Mouse (Mus musculus): ENCODE measurements around the gene U2af1.

The U2af1 gene

DNA sequence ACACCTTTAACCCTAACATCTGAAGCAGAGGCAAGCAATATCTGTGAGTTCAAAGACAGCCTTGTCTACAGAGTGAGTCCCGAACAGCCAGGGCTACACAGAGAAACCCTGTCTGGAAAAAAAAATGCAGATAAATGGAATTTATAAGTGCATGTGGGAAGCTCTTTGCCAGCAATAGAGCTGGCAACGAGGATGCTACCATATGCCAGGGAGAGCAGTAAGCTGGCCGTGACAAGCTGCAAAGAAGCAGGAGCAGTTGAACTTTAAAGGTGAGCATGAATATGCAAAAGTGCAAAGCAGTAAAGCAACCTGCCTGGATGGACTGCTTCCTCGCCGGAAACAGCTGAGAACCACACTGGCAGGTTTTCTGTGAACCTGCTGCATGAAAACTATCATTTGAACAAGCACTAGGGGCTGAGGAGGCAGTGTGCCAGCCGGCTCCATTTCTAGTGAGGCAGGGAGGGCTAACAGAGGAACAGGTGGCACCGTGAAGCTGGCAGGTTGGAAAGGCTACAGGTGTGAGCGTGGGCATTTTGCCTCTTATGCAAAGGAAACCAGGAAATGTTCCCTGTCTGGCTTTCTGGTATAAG is 2.1 kb upstream of the U2af1 start:
- DNase-seq: peak; percentile 26 to 30

DNA sequence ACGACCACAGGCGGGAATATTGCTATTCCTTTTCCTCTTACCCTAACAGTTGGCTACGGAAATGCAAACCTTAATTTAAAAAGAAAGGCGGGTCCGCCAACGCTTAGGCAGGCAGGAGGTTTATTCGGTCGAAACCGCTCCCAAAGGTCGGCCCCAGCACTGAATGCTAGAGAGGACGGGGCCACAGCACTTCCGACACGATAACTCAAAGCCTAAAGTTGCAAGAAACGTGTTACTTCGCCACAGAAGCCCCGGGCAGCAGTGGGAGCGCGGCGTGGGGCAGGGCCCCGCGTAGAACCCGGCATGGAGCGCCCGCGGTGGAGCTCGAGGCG is 590 bp downstream of the U2af1 start:
- no peak for DNase-seq

DNA sequence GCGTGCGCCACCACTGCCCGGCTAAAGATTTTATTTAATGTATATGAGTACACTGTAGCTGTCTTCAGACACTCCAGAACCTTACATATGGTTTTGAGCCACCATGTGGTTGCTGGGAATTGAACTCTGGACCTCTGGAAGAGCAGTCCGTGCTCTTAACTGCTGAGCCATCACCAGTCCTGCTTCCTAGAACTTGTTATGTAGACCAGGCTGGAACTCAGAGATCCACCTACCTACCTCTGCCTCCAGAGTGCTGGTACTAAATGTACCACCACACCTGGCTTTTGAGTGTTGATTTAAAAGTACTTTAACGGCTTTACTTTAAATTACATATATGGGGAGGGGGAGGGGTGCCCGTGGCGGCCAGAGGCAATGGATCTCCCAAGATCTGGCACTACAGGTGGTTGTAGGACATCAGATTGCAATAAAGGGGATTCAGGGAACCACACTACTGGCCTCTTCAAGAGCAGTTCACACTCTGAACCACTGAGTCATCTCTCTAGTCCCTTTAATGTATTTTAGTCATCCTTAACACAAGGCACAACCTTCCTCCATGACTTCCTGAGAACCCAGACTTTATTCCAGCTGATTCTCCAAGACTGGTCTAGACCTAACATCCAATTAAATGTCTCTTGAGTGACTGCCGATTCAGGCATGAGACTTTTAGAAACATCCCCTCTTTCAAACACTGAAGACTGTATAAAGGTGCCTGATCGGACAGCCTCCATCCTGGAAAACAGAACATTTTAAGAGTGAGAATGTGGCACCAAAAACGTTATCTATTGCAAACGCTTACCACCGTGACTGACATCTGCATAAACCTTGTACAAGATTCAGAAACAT is 1.3 kb downstream of the U2af1 start:
- no peak for DNase-seq

DNA sequence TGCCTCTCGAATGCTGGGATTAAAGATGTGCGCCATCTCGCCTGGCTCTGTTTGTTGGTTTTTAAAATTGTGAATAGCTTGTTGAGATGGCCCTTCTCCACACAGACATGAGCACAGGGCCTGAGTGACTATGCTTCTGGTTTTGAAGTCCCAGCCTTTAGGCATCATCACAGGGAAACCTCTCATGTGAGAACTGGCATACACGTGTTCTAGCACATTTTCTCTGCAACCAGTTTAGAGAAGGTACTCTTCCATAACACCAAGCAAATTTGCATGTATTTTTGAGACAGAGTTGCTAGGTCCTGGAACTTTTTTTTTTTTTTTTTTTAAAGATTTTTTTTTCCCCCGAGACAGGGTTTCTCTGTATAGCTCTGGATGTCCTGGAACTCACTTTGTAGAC is 2.0 kb downstream of the U2af1 start:
- DNase-seq: no peak

DNA sequence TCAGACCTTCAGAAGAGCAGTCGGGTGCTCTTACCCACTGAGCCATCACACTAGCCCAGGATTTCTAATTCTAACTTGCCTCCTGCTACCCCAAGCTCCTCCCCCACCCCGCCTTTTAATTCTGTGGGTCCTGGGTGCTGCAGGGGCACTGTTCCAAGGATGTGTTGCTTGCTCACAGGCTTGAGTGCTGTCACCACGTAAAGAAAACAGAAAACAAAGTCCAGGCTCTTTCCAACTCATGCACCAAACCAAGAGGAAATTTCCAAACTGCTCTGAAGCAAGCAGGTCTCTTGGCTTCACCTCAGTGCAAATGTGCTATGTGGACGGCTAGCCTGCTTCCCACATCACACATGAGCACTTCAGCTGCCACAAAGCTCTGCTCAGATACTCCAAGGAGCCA is 3.3 kb downstream of the U2af1 start:
- peak in 1 of 2 experiments; percentile 43 for DNase-seq

DNA sequence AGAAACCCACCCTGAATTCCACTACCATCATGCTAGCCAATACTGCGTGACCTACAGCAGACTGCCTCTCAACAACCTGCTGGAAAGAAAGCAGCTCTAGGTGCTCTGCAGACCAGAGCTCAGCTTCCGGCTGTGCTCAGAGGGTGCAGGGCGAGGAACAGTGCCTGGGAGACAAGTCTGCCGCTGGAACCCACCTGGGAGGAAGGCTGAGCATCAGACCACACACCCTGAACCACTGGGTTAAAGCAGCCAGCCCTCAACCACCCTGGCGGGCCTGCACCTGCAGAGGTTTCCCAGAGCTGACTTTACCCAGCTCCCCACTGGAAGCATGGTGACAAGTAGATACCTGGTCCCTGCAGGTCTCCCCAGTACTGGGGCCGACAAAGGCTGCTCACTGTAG is 5.4 kb downstream of the U2af1 start:
- no peak for DNase-seq

DNA sequence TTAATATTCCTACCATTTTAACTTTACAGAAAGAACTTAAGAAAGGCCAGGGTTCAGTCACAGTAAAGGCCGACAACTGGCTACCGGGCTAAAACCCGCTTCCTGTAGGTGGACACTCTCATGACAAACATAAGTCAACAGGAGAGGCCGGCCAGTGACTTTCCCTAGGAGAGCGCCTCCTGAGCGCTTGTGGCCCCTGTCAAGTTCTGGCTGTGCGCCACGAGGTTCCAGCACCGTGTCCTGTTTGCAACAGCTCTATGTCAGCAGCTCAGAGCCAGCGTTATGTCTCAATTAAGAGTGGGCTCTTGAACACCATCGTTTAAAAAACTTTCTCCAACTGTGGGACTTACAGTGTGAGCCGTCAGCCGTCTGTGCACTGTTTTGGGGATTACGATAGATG is 6.5 kb downstream of the U2af1 start:
- DNase-seq: no peak

DNA sequence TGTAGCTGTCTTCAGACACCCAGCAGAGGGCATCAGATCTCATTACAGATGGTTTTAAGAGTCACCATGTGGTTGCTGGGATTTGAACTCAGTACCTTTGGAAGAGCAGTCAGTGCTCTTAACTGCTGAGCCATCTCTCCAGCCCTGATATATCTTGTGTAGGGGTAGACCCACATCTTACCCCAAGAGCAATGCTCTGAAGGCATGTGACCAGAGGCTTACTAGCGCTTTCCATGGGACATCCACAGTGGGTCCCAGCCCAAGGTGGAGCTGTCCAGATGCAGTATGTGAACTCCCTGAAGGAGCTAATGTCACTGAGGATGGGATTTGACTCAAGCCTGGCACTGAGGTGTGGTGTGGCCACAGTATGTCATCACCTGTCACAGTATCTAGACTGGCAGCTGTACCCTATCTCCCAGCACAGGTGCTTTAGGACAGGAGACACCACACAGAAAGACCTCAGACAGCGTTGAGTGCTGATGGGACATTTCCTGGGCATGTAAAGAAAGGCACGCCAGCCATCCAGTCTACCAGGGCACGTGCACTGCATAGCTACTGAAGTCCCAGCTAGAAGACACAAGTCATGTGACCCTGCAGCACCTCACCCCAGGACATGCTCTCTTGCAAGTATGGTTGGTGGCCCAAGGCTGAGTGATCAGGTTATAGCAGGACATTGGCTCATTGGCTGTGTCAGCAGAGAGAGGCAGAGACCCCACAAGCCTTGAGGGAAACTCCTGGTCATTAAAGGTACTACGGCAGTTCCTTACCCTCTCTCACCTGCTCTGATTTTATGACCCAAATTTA is 12.3 kb downstream of the U2af1 start:
- DNase-seq: no peak

DNA sequence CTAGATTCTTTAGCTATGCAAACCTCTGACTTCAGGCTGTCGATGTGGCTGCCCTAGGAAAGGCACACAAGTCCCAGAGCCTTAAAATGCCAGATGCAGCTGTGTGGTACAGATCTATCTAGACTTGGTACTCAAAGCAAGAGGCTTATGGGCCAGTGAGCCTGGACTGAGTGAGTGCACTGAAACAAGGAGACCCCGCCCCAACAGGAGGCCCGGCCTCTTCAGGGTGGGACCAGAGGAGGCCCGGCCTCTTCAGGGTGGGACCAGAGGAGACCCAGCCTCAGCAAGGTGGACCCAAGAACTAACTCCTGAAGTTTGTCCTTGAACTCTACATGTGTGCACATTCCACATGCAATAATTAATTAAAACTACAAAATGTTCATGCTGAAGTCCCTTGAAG is 15.8 kb downstream of the U2af1 start:
- DNase-seq: no peak

DNA sequence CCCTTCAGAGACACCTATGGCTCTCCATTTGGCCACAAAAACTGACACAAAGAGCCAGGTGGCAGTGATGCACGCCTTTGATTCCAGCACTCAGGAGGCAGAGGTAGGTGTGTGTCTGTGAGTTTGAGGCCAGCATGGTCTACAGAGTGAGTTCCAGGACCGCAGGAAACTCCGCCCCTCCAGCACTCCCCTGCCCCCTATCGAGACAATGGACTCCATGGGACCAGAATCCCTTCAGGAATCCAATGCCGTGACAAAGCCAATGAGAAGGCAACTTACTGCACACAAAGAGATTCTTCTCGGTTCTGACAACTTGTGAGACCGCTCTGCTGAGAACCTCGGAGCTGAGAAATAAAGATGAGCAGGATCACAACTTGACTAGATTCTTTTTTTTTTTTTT is 16.4 kb downstream of the U2af1 start:
- DNase-seq: no peak

DNA sequence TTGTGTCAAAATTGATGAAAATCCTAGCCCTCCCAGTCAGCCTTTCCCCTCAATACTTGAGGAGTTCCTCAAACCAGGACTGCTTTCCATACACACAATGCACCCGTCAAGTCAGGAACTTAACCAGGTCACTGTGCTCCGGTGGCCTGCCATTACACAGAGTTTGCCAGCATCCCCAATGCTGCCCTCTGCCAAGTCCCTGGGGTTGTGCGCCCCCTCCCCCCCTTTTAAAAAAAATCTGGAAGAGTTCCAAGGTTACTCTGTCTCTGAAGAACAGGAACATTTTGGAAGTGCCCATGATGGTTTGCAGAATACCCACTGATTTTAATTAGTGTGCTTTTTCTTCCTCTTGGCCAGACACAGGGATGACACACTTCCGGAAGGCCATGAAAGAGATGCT is 19.0 kb downstream of the U2af1 start:
- DNase-seq: no peak

DNA sequence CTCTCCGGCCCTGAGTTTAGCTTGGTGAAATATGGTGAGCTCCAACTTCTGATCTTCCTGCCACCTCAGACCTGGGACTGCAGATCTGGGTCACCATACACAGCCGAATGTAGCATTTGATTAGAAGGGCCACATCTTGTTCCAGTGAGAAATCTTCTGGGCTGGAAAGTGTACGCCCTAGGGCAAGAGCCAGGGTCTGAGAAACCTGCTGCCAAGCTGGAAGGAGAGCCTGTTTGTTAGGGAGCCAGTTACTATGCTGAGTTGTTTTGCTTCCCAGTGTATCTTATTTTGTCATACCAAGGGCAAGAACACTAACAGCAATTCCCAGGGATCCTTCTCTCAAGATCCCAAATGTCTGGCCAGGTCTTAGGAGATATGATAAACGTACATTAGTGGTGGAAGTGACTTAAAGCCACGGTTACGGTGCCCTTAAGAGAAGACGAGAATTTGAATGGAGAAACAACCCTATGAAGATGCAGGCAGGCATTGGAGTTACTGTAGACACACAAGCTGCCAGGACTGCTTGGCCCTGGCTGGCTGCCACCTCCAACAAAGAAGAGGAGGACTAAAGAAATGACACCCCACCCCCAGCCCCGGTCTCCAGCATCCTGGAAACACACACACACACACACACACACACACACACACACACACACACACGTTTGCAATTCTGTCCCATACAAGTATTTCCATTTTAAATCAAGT is 20.7 kb downstream of the U2af1 start:
- DNase-seq: peak; percentile 39 to 56

DNA sequence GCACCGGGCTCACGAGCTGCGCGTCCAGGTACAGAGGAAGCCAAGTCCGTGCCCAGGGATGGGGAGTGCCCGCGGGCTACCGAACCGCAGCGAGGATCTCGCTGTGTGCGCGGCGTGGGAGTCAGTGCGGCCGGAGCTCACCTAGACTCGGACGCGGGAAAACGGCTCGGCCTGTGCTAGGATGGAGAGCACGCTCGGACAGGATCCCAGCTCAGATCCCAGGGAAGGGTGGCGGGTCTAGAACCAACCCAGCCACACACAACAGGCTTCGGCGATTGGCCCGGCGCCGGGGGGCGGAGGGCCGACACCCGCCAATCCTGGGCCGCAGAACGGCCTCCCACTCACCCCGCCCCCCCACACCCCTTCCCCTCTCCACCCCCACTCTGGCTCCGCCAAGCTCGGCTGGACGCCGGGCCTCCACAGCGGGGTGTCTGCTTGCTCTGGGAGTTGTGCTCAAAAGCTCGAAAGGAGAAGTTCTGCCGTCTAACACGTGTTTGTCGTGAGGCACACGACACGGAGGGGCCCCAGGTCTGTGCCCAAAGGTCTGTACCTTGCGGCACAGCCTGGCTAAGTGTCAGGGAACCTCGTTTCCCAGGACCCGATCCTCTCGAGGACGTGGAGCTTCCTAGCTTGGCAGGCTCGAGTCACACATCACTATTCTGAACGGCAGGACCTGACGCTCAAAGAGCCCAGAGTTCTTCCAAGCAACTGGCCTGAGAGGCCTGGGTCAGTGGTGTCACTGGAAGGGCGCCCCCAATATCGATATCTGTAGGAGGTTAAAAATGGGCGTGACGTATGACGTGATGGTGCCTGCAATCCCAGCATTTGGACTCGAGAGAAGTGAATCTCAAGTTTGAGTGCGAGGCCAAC is 21.5 kb downstream of the U2af1 start, which contains the start of gene Cbs:
Gene Cbs (minus strand): TSS at position 297 of the 870 bp plus-strand sequence.
- peak; percentile 84 to 91 for DNase-seq

DNA sequence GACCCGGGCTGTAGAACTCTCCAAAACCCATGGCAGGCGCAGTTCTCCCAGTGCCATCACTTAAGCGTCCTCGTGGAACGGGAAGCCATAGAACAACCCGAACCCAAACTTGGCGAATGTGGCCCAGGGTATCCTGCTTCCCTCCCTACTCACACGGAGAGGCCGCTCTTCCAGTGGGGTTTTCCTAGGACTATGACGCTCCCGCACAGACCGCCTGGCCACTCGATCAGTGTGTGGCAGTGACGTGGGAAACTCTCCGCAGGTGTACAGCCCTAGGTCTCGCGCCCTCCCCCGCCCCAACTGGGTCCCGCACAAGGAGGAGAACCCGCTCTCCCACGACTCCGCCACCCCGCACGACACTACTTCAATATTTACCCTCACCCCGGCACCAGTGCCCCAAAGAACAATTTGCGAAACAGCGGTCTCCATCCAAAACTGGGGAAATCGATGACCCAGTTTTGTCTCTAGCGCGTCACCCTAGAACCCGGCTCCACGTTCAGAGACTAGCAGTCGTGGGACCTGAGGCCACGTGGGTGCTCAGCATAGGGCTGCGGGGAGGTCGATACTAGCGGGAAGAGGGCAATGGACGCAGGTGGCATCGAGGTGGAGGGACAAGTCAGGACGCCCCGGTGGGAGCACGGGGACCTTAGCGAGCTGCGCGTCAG is 22.3 kb downstream of the U2af1 start:
- no peak for DNase-seq

DNA sequence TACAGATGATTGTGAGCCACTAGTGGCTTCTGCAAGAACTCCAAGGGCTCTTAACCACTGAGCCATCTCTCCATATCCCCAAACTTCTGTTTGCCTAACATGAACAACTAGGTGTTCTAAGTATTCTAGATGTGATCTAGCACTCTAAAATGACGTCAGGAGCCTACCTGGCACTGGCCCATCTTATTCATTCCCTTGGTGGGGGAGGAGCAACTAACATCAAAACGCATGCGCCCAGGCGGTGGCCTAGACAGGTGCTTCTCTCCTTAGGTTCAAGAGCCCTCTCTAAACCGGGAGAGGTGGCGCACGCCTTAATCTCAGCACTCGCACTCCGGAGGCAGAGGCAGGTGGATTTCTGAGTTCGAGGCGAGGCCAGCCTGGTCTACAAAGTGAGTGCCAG is 22.9 kb downstream of the U2af1 start:
- no peak for DNase-seq

DNA sequence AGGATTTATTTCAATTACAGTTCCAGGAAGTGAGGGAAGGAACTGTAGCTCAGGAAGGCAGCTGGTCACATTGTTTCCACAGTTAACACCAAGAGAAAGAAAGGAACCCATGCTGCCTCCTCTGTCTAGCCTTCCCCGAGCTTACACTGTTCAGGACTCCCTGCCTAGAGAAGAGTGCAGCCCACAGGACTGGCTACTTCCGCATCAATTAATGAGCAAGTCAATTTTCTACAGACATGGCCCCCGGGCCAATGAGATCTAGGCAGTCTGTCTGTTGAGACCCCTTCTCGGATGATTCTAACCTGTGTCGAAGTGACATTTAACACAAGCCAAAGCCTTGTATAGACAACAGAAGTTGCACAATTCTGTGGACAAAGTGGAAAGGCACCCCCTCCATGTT is 23.8 kb downstream of the U2af1 start:
- DNase-seq: no peak

DNA sequence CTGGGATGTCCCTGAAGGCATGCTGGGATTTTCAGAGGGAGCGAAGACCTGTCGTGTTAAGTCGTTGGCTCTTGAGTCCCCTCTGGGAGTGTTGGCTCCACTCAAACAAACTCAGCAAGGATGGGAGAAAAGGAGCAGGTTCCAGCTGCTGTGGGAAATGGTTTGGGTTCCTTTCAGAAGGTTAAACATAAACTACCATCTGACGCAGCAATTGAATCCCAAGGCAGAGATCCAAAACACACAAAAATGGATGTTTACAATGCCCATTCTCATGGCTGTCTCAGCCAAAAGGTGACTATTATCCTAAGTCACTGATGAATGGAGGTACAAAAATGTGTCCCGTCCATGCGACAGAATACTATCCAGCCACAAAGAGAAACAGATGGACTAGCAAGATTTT is 25.7 kb downstream of the U2af1 start:
- no peak for DNase-seq

DNA sequence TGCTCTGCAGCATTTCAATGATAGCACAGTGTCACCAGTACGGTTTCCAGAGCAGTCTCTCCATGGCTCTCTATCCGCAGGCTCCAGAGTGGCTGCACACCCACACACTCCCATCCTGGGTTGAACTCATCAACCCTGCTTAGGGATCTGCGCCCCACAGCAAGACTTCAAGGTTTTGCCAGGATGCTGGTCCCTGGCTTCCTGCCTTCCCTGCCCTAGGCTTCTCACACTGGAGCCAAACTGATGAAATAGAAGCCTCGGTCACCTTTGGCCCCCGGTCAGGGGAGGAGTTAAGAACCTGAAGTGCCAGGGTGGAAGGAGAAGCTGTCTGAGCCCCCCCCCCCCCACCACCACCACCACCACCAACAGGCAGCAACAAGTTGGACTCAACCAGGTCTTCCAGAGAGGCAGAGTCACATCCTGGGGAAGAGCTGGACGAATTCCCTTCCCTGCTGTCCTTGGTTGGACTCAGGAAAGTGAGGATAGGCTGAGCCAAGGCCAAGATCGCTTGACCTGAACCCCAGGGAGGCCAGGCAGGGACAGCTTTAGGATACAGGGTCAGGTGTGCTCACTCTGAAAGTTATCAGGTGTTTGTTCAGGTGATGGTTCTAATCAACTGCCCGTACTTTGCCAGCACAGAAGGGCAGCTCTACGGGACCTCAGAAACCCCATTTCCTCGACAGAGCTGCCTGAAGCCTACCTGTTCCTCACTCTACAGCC is 27.5 kb downstream of the U2af1 start:
- no peak for DNase-seq

DNA sequence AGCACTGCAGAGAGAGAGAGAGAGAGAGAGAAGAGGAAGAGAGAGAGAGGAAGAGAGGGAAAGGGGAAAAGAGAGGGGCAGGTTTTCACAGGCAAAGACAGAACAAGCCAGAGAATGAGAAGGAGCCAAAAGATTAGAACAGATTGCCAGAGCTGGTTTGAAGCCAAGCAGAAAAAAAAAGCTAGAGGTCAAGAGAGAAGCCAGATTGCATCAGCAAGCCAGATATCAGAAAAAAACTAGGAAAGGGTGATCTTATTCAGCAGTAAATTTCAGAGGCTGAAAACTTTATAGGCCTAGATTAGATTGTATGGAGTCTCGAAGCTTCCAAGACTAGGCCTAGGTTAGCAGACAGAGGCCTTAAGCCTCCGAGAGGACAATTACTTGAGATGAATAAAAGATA is 30.7 kb downstream of the U2af1 start:
- DNase-seq: no peak

DNA sequence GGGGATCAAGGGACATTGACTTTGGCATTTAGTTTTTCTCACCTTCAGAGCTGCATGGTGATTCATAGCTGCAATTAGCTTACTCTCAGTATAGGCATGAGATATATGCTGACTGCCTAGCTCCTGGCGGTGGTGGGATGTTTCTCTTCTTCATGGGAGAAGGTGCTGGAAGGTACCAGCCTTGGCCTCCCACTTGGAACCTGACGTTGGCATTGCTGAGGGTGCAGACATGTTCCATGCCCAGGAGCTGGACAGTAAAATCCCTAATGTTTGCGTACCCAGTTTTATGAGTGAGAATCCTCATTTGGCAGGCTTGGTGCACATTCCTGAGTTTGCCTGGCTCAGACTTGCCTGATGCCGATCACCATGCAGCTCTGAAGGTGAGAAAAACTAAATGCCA is 35.6 kb downstream of the U2af1 start:
- no peak for DNase-seq

Measured in kidney, postnatal 4 days (tissue).